Mouse (Mus musculus) liver, embryonic 14.5 days (tissue): ENCODE measurements at regions not wholly inside any gene's neighbourhood (a gene's known extent, or its start where the extent isn't known, plus 50 kb on each side); places are given as distances from the start of the nearest gene placed in this dataset.

ENCODE experiments used
- ATAC-seq: fragments of 200-750 bp; cut with Nextera tagmentation; 2 replicates; pipeline ENCODE4 v1.8.0; 2017; ENCODE audit warnings: moderate number of reproducible peaks, mild to moderate bottlenecking, moderate library complexity; ENCODE audit not compliant: insufficient read depth
- DNase-seq, 3 experiments: peaks; one replicate each; pipeline ENCODE4 v3.0.0-alpha.2; 2012 to 2013; ENCODE audit warnings: low read depth in 3 of 3, low spot score in 3 of 3
- H3K27ac ChIP-seq: fragments of 300-500 bp; sonication (generic); 2 replicates; pipeline ENCODE4 v1.5.1; 2014; ENCODE audit warnings: moderate library complexity, mild to moderate bottlenecking, control low read depth, inconsistent platforms
- H3K27me3 ChIP-seq: fragments of 300-500 bp; sonication (generic); 2 replicates; pipeline ENCODE4 v1.6.1; 2014; ENCODE audit warnings: mild to moderate bottlenecking, low read length, moderate library complexity; ENCODE audit not compliant: control insufficient read depth, insufficient read depth
- H3K36me3 ChIP-seq: fragments of 300-500 bp; sonication (generic); replicated peaks from 2 replicates; pipeline ENCODE4 v1.6.1; 2014; ENCODE audit warnings: low read depth; ENCODE audit not compliant: control insufficient read depth, insufficient read depth
- H3K4me1 ChIP-seq, 2 experiments: fragments of 200-500 bp in 1 of 2; fragments of 300-500 bp in 1 of 2; sonication (generic) in 1 of 2; replicated peaks; 2 replicates each; pipeline ENCODE4 v1.6.1; 2012 to 2014; ENCODE audit warnings: antibody characterized with exemption in 1 of 2, inconsistent platforms in 1 of 2, low read length in 1 of 2; ENCODE audit not compliant: control insufficient read depth in 2 of 2, insufficient read depth in 2 of 2
- H3K4me2 ChIP-seq: fragments of 300-500 bp; sonication (generic); 2 replicates; pipeline ENCODE4 v1.6.1; 2014; ENCODE audit warnings: low read depth, mild to moderate bottlenecking, control low read depth, moderate library complexity
- H3K4me3 ChIP-seq, 2 experiments: fragments of 200-500 bp in 1 of 2; fragments of 300-500 bp in 1 of 2; sonication (generic) in 1 of 2; 2 replicates each; pipeline ENCODE4 v1.5.1; 2012 to 2014; ENCODE audit warnings: low read depth in 2 of 2, low read length in 2 of 2, mild to moderate bottlenecking in 2 of 2, control low read depth in 1 of 2, inconsistent platforms in 1 of 2, moderate library complexity in 1 of 2; ENCODE audit not compliant: insufficient read depth in 1 of 2
- H3K9ac ChIP-seq: fragments of 300-500 bp; sonication (generic); replicated peaks from 2 replicates; pipeline ENCODE4 v1.6.1; 2014; ENCODE audit warnings: mild to moderate bottlenecking, control low read depth, moderate library complexity
- H3K9me3 ChIP-seq: fragments of 300-500 bp; sonication (generic); 2 replicates; pipeline ENCODE4 v1.6.1; 2016; ENCODE audit warnings: low read length, mixed read lengths; ENCODE audit not compliant: control insufficient read depth
- CTCF ChIP-seq: IDR thresholded peaks from 2 replicates; pipeline ENCODE4 v1.5.1; 2016; ENCODE audit warnings: antibody characterized with exemption, low read depth, control low read depth
- EP300 ChIP-seq: IDR thresholded peaks from 2 replicates; pipeline ENCODE4 v1.6.1; 2016; ENCODE audit warnings: antibody characterized with exemption, low read depth
- WGBS: fragments of 180-500 bp; shearing (Covaris S2); extraction: QIAGEN DNeasy Blood & Tissue Kit; methylation state at CpG from one replicate; pipeline ENCODE4 v1.1.7; 2014; ENCODE audit not compliant: insufficient replicate concordance; 5-methylcytosine and 5-hydroxymethylcytosine counted together

DNA sequence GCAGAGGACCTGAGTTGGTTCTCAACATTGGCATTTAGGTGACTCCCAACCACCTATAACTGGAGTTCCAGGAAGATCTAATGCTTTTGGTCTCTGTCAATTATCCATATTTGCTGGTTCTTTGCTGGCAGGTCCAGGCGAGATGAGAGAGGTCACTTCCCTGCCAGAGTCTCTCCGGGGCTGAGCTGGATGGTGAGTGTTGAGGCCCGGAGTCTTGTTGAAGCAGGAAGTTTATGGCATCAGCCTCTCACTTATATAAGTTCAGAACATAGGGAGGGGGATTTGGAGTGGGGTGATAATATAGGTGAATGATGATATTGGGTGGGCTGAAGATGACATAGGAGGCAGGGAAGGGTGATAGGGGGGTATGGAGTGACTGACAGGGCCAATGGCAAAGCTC is 246.3 kb upstream of the Il12b start:
- Histone ChIP-seq H3K36me3 (no peaks in the 10 kb centered on the region), H3K27me3 (no peaks in the 10 kb centered on the region), H3K4me2 (no peak overlapping the region), H3K9ac (no peak overlapping the region), H3K4me3 (no peak overlapping the region), H3K4me1 (no peaks in the 10 kb centered on the region), H3K27ac (no peak overlapping the region), H3K9me3 (no peaks in the 10 kb centered on the region)
- DNase-seq (no peak), ATAC-seq (no peak)
- no peak for TF ChIP-seq CTCF
- no peak for TF ChIP-seq EP300
- WGBS, result 58% methylated on average over 3 of the region's 3 CpGs

DNA sequence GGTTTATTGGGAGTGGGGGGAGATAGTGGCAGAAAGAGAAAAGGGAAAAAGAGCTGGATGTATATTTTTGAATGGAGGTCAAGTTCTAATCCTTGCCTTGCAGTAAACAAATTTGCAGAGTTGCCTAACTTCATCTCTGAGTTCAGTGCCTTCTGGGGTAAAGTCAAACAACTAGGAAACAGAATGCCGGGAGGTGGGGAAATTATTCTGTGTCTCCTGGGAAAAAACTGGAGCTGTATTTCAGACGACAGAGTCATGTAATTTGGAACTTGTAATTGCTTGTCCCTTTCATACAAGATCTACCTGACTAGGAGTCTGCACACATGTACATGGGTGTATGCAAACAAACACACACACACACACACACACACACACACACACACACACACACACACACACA is 244.3 kb upstream of the Il12b start:
- WGBS, result 48% methylated on average over 2 of the region's 2 CpGs
- ATAC-seq (no peak), DNase-seq (no peak)
- Histone ChIP-seq H3K9me3 (no peaks in the 10 kb centered on the region), H3K4me2 (no peak overlapping the region), H3K27ac (no peak overlapping the region), H3K4me1 (no peaks in the 10 kb centered on the region), H3K36me3 (no peaks in the 10 kb centered on the region), H3K4me3 (no peak overlapping the region), H3K9ac (no peak overlapping the region), H3K27me3 (no peaks in the 10 kb centered on the region)
- TF ChIP-seq EP300 (no peak), CTCF (no peak)

DNA sequence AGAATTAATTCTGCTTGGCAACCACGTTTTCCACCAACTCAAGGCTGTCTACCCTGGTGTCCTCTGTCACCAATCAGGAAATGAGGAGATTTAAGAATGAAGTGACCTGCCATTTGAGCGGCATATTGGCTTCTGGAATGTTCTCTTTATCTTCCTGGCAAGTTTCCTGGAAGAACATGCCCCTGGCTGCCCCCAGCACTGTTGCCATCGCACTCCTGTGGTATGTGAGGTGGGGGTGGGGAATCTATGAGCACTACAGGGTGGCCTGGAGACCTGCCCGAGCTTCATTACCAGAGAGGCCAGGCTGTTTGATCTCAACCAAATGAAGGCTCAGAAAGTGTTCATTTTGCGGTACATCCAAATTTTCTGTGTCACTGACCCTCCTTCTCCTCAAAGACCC is 243.8 kb upstream of the Il12b start:
- Histone ChIP-seq H3K4me3 (no peak overlapping the region), H3K9me3 (no peaks in the 10 kb centered on the region), H3K9ac (no peak overlapping the region), H3K27ac (no peak overlapping the region), H3K27me3 (no peaks in the 10 kb centered on the region), H3K4me1 (no peaks in the 10 kb centered on the region), H3K36me3 (no peaks in the 10 kb centered on the region), H3K4me2 (no peak overlapping the region)
- no peak for DNase-seq
- 29% methylated on average over 5 of the region's 5 CpGs for whole genome bisulfite sequencing
- ATAC-seq, result no peak
- TF ChIP-seq EP300 (no peak), CTCF (no peak)

DNA sequence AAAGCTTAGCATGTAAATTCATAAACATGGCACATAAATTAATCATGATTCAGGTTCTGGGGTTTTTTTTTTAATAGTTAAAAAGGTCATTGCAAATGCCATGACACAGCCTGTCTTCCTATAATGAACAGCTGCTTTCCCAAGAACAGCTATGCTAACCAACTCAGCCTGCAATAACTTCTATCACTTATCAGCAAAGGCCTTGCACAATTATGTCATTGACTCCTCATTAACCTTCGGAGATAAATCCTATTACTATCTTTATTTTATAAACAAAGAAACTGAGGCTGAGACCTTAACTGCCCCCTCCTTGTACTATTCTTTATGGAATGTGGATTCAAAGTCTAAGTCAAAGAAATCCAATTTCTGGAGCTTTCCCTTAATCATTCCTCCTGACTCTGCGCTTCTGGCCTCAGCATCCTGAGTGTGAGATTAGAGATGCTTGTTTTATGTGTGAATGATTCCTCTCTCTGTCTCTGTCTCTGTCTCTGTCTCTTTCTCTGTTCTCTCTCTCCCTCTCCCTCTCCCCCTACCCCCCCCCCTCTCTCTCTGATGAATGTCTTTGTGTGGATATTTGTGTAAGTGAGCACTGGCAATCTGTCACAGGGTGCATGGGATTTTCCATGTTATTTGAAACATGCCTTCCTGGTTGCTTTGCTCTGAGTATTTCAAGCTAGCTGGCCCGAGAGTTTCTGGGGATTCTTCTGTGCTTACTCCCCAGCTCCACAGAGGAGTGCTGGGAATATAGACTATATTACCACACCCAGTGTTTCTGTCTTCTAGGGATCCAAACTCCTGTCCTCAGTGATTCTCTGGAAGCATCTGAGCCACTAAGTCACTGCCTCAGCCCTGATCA is 243.1 kb upstream of the Il12b start:
- no peak overlapping the region for H3K9ac ChIP-seq
- H3K4me3 ChIP-seq, result no peak overlapping the region
- no peaks in the 10 kb centered on the region for H3K27me3 ChIP-seq
- no peak overlapping the region for H3K27ac ChIP-seq
- H3K4me2 ChIP-seq, result no peak overlapping the region
- 46% methylated on average over 3 of the region's 3 CpGs for WGBS
- no peak for TF ChIP-seq EP300
- TF ChIP-seq CTCF, result no peak
- no peaks in the 10 kb centered on the region for H3K4me1 ChIP-seq
- H3K9me3 ChIP-seq, result no peaks in the 10 kb centered on the region
- no peaks in the 10 kb centered on the region for H3K36me3 ChIP-seq
- DNase-seq (no peak), ATAC-seq (no peak)

DNA sequence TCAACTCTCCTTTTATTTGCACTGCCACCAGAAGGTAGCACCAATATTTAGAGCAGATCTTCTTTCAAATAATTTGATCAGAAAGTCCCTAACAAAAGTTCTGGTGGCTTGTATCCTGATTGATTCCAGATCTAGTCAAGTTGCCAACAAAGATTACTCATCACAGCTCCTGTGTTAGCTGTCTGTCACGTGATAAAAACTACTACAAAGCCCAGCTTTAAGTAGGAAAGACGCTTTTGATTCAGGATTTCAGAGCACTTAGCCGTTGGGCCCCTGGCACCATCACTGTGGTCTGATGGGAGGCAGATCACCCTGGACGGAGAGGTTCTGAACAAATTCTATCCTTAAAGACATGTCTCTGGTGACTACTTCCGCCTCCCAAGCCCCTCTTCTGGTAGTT is 241.6 kb upstream of the Il12b start:
- H3K9ac ChIP-seq, result no peak overlapping the region
- WGBS, result 39% methylated on average over 5 of the region's 5 CpGs
- no peaks in the 10 kb centered on the region for H3K9me3 ChIP-seq
- H3K4me3 ChIP-seq, result no peak overlapping the region
- ATAC-seq, result no peak
- no peak overlapping the region for H3K27ac ChIP-seq
- DNase-seq, result no peak
- no peaks in the 10 kb centered on the region for H3K4me1 ChIP-seq
- H3K4me2 ChIP-seq, result no peak overlapping the region
- no peaks in the 10 kb centered on the region for H3K36me3 ChIP-seq
- TF ChIP-seq CTCF, result no peak
- no peak for TF ChIP-seq EP300
- H3K27me3 ChIP-seq, result no peaks in the 10 kb centered on the region
